Mouse (Mus musculus) thymus, postnatal 36 days (tissue): ENCODE data around the gene Khsrp.

Experiments
- DNase-seq, 2 experiments: peaks; one replicate each; pipeline ENCODE4 v3.0.0; 2022; ENCODE audit warnings: mixed read lengths in 2 of 2

Gene Khsrp

GRCm38 (mm10) chr17:57027471-57027870 is 3.9 kb downstream of the Khsrp start:
- no peak for DNase-seq

DNA sequence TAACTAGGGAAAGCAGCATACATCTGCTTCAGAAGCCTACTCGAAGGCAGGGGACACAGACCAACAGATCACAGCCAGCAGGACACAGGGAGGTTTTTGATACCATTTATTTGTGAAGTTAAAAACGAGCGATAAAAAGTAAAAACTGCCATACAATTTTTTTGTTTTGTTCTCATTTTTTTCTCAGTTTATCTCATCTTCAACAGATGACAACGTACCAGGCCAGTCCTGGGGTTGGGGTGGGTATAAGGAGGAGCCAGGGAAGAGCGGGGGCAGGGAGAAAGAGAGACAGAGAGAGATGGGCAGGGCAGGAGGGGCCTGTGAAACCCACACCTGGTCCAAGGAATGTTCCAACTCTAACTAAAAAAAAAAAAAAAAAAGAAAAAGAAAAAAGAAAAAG is 10.4 kb downstream of the Khsrp start:
- no peak for DNase-seq

DNA sequence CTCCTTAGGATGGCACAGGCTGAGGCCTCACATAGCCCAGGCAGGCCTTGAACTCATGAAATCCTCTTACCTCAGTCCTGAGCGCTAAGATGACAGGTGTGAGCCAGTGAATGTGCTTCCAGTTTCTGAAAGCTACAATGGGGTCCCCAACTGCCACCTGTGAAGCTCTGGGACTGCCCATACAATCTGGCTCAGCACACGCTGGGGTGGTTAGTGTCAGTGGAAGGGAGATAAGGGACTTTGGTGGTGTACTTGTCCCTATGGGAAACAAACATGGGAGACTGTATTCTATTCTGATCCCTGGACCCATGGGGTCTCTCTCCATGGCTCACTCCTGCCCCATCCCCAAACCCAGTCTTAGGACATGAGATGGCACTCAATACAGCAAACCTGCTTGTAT is 11.6 kb downstream of the Khsrp start:
- DNase-seq, result no peak

GRCm38 (mm10) chr17:57012245-57012795 is 19.0 kb downstream of the Khsrp start:
- DNase-seq, result peak in 1 of 2 experiments; percentile 33

GRCm38 (mm10) chr17:57011236-57012141 is 19.8 kb downstream of the Khsrp start, which contains the start of the genes Gtf2f1 and Gm17949:
Gtf2f1 (minus strand) TSS chr17:57011288.
Gm17949 (plus strand) TSS chr17:57011469.
- DNase-seq, result peak; percentile 90 to 92

- DNase-seq, result no peak
Observed at GRCm38 (mm10) chr17:57010911-57011235, 20.4 kb downstream of the Khsrp start.

- DNase-seq, result no peak
Observed at GRCm38 (mm10) chr17:57007137-57007905, 24.0 kb downstream of the Khsrp start.

DNA sequence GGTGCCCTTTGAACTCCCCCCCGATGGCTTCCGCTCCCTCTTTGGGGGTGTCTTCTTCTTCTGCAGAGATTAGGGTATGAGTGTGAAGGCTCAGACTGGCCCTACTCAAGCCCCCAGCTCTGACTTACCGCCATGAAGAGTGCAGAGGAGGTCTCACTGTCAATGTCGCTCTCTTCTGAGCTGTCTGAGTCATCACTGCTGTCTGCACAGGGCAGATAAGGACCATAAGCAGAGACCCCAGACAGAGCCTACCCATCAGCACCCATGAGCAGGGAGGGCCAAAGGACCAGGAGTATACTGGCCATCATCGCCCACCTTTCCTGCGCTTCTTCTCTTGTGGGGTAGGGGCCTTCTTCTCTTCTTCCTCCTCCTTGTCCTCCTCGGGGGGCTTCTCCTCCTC is 27.3 kb downstream of the Khsrp start:
- no peak for DNase-seq

GRCm38 (mm10) chr17:57001228-57001627 is 30.1 kb downstream of the Khsrp start:
- no peak for DNase-seq

GRCm38 (mm10) chr17:56999968-57000609 is 31.2 kb downstream of the Khsrp start, which contains the start of gene Pspn:
Pspn (minus strand) TSS chr17:57000018.
- DNase-seq, result no peak

GRCm38 (mm10) chr17:56999414-56999813 is 31.9 kb downstream of the Khsrp start:
- no peak for DNase-seq

GRCm38 (mm10) chr17:56997029-56997667 is 34.2 kb downstream of the Khsrp start, which contains the start of gene Alkbh7:
Alkbh7 (plus strand) TSS chr17:56997339.
- DNase-seq, result peak; percentile 89 to 96

GRCm38 (mm10) chr17:56996506-56996905 is 34.8 kb downstream of the Khsrp start:
- DNase-seq, result no peak

- DNase-seq, result no peak
Observed at GRCm38 (mm10) chr17:56995046-56995445, 36.3 kb downstream of the Khsrp start.

DNA sequence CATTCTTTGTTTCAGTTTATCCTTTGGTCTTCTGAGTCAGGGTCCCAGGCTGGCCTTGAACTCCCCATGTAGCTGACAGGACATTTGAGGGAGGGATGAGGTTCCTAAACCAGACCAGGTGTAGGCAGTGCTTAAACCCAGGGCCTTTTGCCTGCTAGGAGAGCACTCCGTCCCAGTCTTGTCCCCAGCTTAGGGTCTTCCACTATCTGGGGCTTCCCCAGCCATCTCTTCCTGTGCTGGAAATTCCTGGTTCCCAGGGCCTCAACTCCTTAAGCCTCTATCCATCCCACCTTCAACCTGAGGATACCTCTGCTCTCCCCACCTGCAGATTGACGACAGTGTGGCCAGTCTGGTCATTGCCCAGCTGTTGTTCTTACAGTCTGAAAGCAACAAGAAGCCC is 40.4 kb downstream of the Khsrp start:
- DNase-seq, result no peak

DNA sequence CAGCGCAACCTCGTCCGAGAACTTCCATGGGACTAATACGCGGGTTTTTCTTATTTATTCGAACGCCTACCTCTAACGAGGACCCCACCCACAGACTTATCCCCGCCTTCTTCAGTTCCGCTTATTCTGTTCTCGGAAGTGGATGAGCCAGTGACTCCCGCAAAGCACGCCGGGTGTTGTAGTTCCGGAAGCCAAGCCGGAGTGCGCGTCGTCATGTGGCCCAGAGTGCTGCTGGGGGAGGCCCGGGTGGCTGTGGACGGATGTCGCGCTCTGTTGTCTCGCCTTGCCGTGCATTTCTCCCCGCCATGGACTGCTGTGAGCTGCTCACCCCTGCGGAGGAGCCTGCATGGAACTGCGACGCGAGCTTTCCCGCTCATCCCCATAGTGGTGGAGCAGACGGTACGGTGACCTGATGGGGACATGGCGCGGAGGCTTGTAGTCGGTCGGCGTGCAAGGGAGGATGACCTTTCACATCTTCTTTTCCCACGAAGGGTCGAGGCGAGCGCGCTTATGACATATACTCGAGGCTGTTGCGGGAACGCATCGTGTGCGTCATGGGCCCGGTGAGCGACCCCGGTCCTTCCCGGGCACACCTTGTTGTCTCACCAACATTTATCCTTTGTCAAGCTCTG is 41.1 kb downstream of the Khsrp start, which contains the start of gene Clpp:
Gene Clpp, plus strand, starts transcription at position 191 of the 632 bp plus-strand sequence.
- DNase-seq, result peak; percentile 93 to 97

DNA sequence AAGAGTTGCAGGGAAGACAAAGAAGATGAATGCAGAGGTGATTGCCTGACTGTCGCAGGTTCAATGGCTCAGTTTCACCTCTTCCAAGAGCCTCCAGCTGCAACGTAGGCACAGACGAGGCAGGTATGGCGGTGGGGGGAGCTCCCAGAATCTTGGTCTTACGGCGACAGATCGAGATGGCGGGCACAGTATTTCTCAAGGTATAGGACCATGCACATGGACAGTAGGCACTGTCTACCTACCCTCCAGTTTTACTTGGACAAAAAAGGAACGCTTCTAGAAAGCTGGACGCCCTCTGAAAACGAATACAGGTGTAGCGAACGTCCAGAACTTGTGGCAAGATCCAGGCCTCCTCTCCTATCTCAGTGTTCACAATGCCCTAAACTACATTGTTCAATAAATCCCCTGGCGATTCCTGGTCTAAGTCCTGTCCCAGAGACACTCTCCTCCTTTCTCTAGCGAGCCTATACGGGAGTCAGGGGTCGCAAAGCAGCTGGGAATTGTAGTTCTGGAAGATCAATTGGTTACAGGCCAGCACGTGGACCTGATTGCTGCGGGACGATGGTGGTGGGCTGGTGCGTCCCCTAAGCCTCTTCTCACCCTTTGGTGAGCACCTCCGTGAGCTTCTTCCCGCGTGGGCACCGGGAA is 41.7 kb downstream of the Khsrp start:
- DNase-seq, result peak; percentile 19 to 38

GRCm38 (mm10) chr17:56988921-56989430 is 42.3 kb downstream of the Khsrp start:
- DNase-seq, result no peak

- no peak for DNase-seq
Observed at GRCm38 (mm10) chr17:56988441-56988840, 42.9 kb downstream of the Khsrp start.

DNA sequence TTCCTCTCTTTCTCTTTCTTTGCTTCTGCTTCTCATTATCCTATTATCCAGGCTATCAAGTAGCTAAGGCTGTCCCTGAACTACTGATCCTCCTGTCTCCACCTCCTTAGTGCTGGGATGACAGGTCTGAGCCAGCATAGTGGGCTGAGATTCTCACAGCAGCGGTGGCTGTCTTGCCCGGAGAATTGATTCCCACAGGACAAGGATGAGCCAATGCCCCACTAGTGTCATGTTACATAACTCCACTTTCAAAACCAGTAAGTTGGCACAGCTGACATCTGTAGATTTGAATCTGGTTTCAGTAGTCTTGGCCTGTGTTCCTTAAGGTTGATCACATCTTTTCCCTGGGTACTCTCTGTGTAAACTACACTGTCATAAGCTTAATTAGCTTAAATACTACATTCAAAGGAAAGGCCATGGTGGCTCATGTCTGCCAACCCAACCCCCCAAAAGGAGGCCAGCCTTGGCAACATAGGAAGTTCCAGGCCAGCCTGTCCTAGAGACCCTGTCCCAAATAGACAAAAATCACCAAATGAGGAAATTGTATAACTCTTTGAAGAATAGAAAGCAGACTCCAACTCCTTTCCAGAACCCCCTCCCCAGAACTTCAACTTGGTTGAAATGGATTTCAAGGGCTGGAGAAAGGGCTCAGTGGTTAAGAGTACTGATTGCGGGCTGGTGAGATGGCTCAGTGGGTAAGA is 45.1 kb downstream of the Khsrp start:
- DNase-seq, result no peak
